Mouse (Mus musculus) heart, postnatal 10 days (tissue): Measurements from ENCODE around the gene Mtr. TPM values are rescaled to one million over a fixed set of nuclear protein-coding genes. Genes with fewer than 3 reads are reported as not detected.
A peak's percentile ranks its signal among the peaks of the same experiment; 100 is the strongest.

Experiments used
- DNase-seq, 2 experiments: peaks; one replicate each; pipeline ENCODE4 v3.0.0; 2021
- intact Hi-C: fragments of 180-260 bp; cut with DNase I; formaldehyde crosslinking; loops from one replicate; pipeline ENCODE4 v1.15.1; 2025
- total RNA-seq, 2 experiments: library from RNA; stranded (reverse); gene quantifications; 2 replicates each; pipeline ENCODE4 v1.2.3; 2021

Mtr gene
- total RNA-seq = 10 to 100 TPM; 36.7 to 38.6 TPM

- DNase-seq = peak; percentile 96 to 97
- intact Hi-C loops = loop anchor here (5.0 to 10.0 kb wide), 4 partner anchors 45 to 307 kb away; partner anchors contain the start of genes Ero1lb and Lgals8
Measured at GRCm38 (mm10) chr13:12257391-12258380, at the start of gene Mtr. Gene Mtr, minus strand, starts transcription at chr13:12258113.

GRCm38 (mm10) chr13:12307286-12307685 is 49.4 kb upstream of the Mtr start:
- no peak for DNase-seq
- intact Hi-C loops = no loop called here

GRCm38 (mm10) chr13:12305540-12305939 is 47.6 kb upstream of the Mtr start:
- no peak for DNase-seq
- intact Hi-C loops = no loop called here

- intact Hi-C loops = no loop called here
- DNase-seq = no peak
Measured at GRCm38 (mm10) chr13:12304991-12305390, 47.1 kb upstream of the Mtr start.

- DNase-seq = no peak
- intact Hi-C loops = loop anchor here (2.0 kb wide), 1 partner anchor 87 kb away; no protein-coding TSS in a partner anchor
Measured at GRCm38 (mm10) chr13:12297777-12298176, 39.9 kb upstream of the Mtr start.

- DNase-seq = peak in 1 of 2 experiments; percentile 48
- intact Hi-C loops = loop anchor here (2.0 kb wide), 1 partner anchor 88 kb away; no protein-coding TSS in a partner anchor
Measured at GRCm38 (mm10) chr13:12296701-12297100, 38.8 kb upstream of the Mtr start.

- intact Hi-C loops = no loop called here
- peak; percentile 71 to 73 for DNase-seq
Measured at GRCm38 (mm10) chr13:12293810-12294209, 35.9 kb upstream of the Mtr start.

- DNase-seq = no peak
- intact Hi-C loops = no loop called here
Measured at GRCm38 (mm10) chr13:12290700-12291099, 32.8 kb upstream of the Mtr start.

GRCm38 (mm10) chr13:12284528-12284927 is 26.6 kb upstream of the Mtr start:
- intact Hi-C loops = no loop called here
- DNase-seq = no peak

- intact Hi-C loops = no loop called here
Measured at GRCm38 (mm10) chr13:12283826-12284225, 25.9 kb upstream of the Mtr start.

GRCm38 (mm10) chr13:12274721-12275120 is 16.8 kb upstream of the Mtr start:
- intact Hi-C loops = no loop called here
- DNase-seq = peak in 1 of 2 experiments; percentile 59

More at GRCm38 (mm10) chr13:12283826-12284225, 25.9 kb upstream of the Mtr start:
- peak; percentile 76 to 82 for DNase-seq

GRCm38 (mm10) chr13:12274220-12274619 is 16.3 kb upstream of the Mtr start:
- no peak for DNase-seq
- intact Hi-C loops = no loop called here

GRCm38 (mm10) chr13:12272953-12273352 is 15.0 kb upstream of the Mtr start:
- peak; percentile 64 to 74 for DNase-seq
- intact Hi-C loops = loop anchor here (2.0 kb wide), 1 partner anchor 62 kb away; no protein-coding TSS in a partner anchor

- intact Hi-C loops = no loop called here
Measured at GRCm38 (mm10) chr13:12267971-12268370, 10.1 kb upstream of the Mtr start.

GRCm38 (mm10) chr13:12267097-12267496 is 9.2 kb upstream of the Mtr start:
- intact Hi-C loops = no loop called here
- no peak for DNase-seq

More at GRCm38 (mm10) chr13:12267971-12268370, 10.1 kb upstream of the Mtr start:
- DNase-seq = no peak

GRCm38 (mm10) chr13:12263996-12264395 is 6.1 kb upstream of the Mtr start:
- DNase-seq = no peak
- intact Hi-C loops = no loop called here

GRCm38 (mm10) chr13:12261505-12261904 is 3.6 kb upstream of the Mtr start:
- intact Hi-C loops = no loop called here
- no peak for DNase-seq

GRCm38 (mm10) chr13:12256871-12257390 is 982 bp downstream of the Mtr start:
- intact Hi-C loops = loop anchor here (5.0 to 10.0 kb wide), 4 partner anchors 45 to 308 kb away; partner anchors contain the start of genes Ero1lb and Lgals8

GRCm38 (mm10) chr13:12255911-12256705 is 1.8 kb downstream of the Mtr start:
- intact Hi-C loops = loop anchor here (5.0 to 10.0 kb wide), 4 partner anchors 44 to 309 kb away; partner anchors contain the start of genes Ero1lb and Lgals8
- DNase-seq = no peak

More at GRCm38 (mm10) chr13:12256871-12257390, 982 bp downstream of the Mtr start:
- no peak for DNase-seq

GRCm38 (mm10) chr13:12250496-12250895 is 7.4 kb downstream of the Mtr start:
- intact Hi-C loops = loop anchor here (10.0 kb wide), 1 partner anchor 314 kb away; the partner anchor contains the start of gene Ero1lb

More at GRCm38 (mm10) chr13:12250496-12250895, 7.4 kb downstream of the Mtr start:
- DNase-seq = no peak
